Mouse (Mus musculus) midbrain, postnatal 0 days (tissue): ENCODE measurements around the gene Umps. TPM values are rescaled to one million over a fixed set of nuclear protein-coding genes. Genes with fewer than 3 reads are reported as not detected.

Experiments
- ATAC-seq: fragments of 200-750 bp; cut with Nextera tagmentation; 2 replicates; pipeline ENCODE4 v1.8.0; 2017; ENCODE audit warnings: moderate number of reproducible peaks, mild to moderate bottlenecking, moderate TSS enrichment, moderate library complexity; ENCODE audit not compliant: low FRiP score
- DNase-seq: peaks from one replicate; pipeline ENCODE4 v3.0.0-alpha.2; 2015; ENCODE audit warnings: low spot score
- H3K27ac ChIP-seq: fragments of 300-500 bp; sonication (generic); 2 replicates; pipeline ENCODE4 v1.5.1; 2014; ENCODE audit warnings: low read depth, mild to moderate bottlenecking, low read length, mixed read lengths
- H3K27me3 ChIP-seq: fragments of 300-500 bp; sonication (generic); 2 replicates; pipeline ENCODE4 v1.6.1; 2014; ENCODE audit warnings: low read length, control low read depth, mixed read lengths; ENCODE audit not compliant: insufficient read depth
- H3K36me3 ChIP-seq: fragments of 300-500 bp; sonication (generic); 2 replicates; pipeline ENCODE4 v1.6.1; 2014; ENCODE audit warnings: low read length, control low read depth, mixed read lengths; ENCODE audit not compliant: insufficient read depth
- H3K4me1 ChIP-seq: fragments of 300-500 bp; sonication (generic); 2 replicates; pipeline ENCODE4 v1.6.1; 2014; ENCODE audit warnings: mild to moderate bottlenecking, control low read depth, antibody characterized with exemption, low read length, mixed read lengths; ENCODE audit not compliant: insufficient read depth
- H3K4me2 ChIP-seq: fragments of 300-500 bp; sonication (generic); 2 replicates; pipeline ENCODE4 v1.6.1; 2014; ENCODE audit warnings: low read depth, mild to moderate bottlenecking, low read length, mixed read lengths; ENCODE audit not compliant: poor library complexity, severe bottlenecking
- H3K4me3 ChIP-seq: fragments of 300-500 bp; sonication (generic); 2 replicates; pipeline ENCODE4 v1.5.1; 2014; ENCODE audit warnings: low read depth, mild to moderate bottlenecking, low read length, moderate library complexity
- H3K9ac ChIP-seq: fragments of 300-500 bp; sonication (generic); replicated peaks from 2 replicates; pipeline ENCODE4 v1.6.1; 2014; ENCODE audit warnings: mild to moderate bottlenecking, low read length, moderate library complexity, mixed read lengths; ENCODE audit not compliant: poor library complexity, severe bottlenecking
- H3K9me3 ChIP-seq: fragments of 300-500 bp; sonication (generic); 2 replicates; pipeline ENCODE4 v1.6.1; 2016; ENCODE audit warnings: low read length, control low read depth
- CTCF ChIP-seq: IDR thresholded peaks from 2 replicates; pipeline ENCODE4 v1.5.1; 2016; ENCODE audit warnings: antibody characterized with exemption, mild to moderate bottlenecking
- WGBS: fragments of 180-500 bp; shearing (Covaris S2); extraction: QIAGEN DNeasy Blood & Tissue Kit; methylation state at CpG from one replicate; pipeline ENCODE4 v1.1.7; 2014; 5-methylcytosine and 5-hydroxymethylcytosine counted together
- polyA plus RNA-seq: library from polyadenylated mRNA; unstranded; fragments of >200 nt; fragmentation: Nextera tagmentation; extraction: Ambion mirVana; gene quantifications from 2 replicates; pipeline ENCODE4 v1.2.1, GENCODE M21; 2015
- total RNA-seq: library from RNA; depleted of rRNA; stranded (reverse); fragments of >200 nt; gene quantifications from 2 replicates; pipeline ENCODE4 v1.2.3, GENCODE M21; 2014

Gene Umps
- total and polyA plus RNA-seq, 2 experiments from 2014 or later = 18.4 to 22.2 TPM

GRCm38 (mm10) chr16:33944126-33944525 lies 22.7 kb downstream of the Umps start:
- Histone ChIP-seq H3K36me3 (no peaks in the 10 kb centered on the region), H3K27ac (no peak overlapping the region), H3K9me3 (no peaks in the 10 kb centered on the region), H3K4me2 (no peak overlapping the region), H3K27me3 (no peaks in the 10 kb centered on the region), H3K4me1 (peaks cover 8% of the 10 kb centered on the region; the same call in 1 of the 2 replicates), H3K4me3 (no peak overlapping the region), H3K9ac (no peak overlapping the region)
- ATAC-seq (no peak), DNase-seq (no peak)
- 64% methylated on average over 4 of the region's 4 CpGs for WGBS
- TF ChIP-seq CTCF = no peak

DNA sequence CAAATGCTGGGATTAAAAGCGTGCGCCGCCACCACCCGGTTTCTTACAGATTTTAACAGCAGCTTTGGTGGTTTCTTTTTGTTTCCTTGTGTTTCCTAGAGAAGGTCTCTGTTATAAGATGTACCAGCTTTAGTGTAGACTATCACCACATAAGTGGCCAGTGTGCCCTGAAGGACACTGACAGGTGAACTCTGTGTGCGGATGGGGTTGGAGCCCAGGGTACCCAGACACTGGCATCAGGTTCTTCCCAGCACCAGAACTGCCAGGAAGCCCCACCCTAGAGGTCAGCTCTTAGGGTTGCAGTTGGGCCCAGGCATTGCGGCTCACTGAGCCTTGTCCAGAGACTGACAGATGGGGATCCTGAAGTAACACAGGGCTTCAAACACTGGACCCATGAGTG lies 23.4 kb downstream of the Umps start:
- H3K9me3 ChIP-seq = no peaks in the 10 kb centered on the region
- H3K36me3 ChIP-seq = no peaks in the 10 kb centered on the region
- 95% methylated on average over 6 of the region's 6 CpGs for WGBS
- ATAC-seq (no peak), DNase-seq (no peak)
- no peak overlapping the region for H3K27ac ChIP-seq
- peaks cover 8% of the 10 kb centered on the region; the same call in 1 of the 2 replicates for H3K4me1 ChIP-seq
- TF ChIP-seq CTCF = no peak
- H3K27me3 ChIP-seq = no peaks in the 10 kb centered on the region
- no peak overlapping the region for H3K9ac ChIP-seq
- H3K4me3 ChIP-seq = no peak overlapping the region
- no peak overlapping the region for H3K4me2 ChIP-seq

DNA sequence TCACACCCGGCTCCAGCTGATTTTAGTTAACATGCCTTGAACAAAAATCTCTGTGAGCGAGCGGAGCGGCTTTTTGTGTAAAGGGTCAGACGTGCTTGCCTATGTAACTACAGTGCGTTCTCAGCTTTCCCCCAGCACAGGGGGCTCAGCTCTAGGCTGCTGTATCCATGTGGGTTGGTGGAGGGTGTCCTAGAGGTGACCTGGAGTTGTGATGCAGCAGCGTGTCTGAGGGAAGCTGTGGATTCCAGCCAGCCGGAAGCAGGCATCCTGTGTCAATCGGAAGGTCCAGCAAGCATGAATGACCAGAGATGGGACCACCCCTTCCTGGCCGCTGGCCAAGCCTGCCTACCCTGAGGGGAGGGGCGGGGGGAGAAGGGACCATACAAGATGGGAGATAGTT lies 24.5 kb downstream of the Umps start:
- Histone ChIP-seq H3K9me3 (no peaks in the 10 kb centered on the region), H3K4me1 (peaks cover 8% of the 10 kb centered on the region; the same call in 1 of the 2 replicates), H3K9ac (no peak overlapping the region), H3K27ac (no peak overlapping the region), H3K4me3 (no peak overlapping the region), H3K4me2 (no peak overlapping the region), H3K27me3 (no peaks in the 10 kb centered on the region), H3K36me3 (no peaks in the 10 kb centered on the region)
- DNase-seq (no peak), ATAC-seq (no peak)
- WGBS = 68% methylated on average over 11 of the region's 11 CpGs
- TF ChIP-seq CTCF = no peak

DNA sequence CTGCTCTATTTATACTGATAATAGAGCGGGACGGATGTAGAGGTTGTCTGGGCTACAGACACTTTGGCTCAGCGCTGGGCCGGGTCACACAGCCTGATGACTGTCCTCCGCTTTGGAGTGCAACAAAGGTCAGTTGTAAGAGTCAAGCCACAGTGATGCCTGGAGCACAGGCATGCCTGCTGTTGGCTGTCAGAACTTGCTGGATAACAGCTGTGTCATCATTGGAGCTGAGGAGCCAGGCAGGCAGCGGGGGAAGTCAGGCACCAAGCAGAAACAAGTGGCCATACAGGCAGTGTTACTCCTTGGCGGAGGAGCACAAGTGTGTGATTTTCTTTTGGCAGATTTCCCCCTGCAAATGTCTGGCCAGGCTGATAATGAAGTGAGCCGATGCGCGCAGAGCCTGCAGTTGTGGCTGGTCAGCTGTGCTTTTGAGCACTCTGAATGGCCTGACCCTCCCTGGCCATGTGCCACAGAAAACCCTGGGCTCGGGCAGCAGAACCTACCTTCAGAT lies 25.5 kb downstream of the Umps start:
- DNase-seq (peak; percentile 80), ATAC-seq (peak; percentile 50; the same call in 1 of the 2 replicates)
- Histone ChIP-seq H3K36me3 (no peaks in the 10 kb centered on the region), H3K27me3 (no peaks in the 10 kb centered on the region), H3K9ac (no peak overlapping the region), H3K4me2 (no peak overlapping the region), H3K4me1 (peaks cover 8% of the 10 kb centered on the region; the same call in 1 of the 2 replicates), H3K27ac (peak overlapping the region; percentile 26; the same call in 1 of the 2 replicates), H3K4me3 (no peak overlapping the region), H3K9me3 (no peaks in the 10 kb centered on the region)
- 48% methylated on average over 11 of the region's 11 CpGs for WGBS
- TF ChIP-seq CTCF = no peak

DNA sequence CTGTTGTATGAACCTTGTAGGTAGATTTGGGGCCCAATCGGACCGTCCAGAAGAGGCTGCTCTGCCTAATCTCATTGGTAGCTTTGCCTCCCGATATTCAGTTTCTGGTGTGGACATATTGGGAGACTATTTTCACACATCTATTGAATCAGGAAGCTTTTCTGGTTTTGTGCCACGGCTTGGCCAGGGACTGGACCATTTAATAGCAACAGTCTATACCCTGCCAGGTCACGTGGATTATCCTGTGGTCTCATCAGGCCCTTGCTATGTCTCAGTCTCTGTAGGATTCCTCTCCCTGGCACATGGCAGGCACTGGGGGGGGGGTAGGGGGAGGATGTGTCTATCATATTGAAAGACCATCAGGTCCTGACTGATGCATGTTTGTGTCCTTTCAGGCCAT lies 26.7 kb downstream of the Umps start:
- H3K27ac ChIP-seq = no peak overlapping the region
- no peak for TF ChIP-seq CTCF
- no peak for DNase-seq
- no peaks in the 10 kb centered on the region for H3K9me3 ChIP-seq
- H3K4me1 ChIP-seq = peaks cover 8% of the 10 kb centered on the region; the same call in 1 of the 2 replicates
- H3K4me2 ChIP-seq = no peak overlapping the region
- no peak overlapping the region for H3K9ac ChIP-seq
- H3K27me3 ChIP-seq = no peaks in the 10 kb centered on the region
- H3K4me3 ChIP-seq = no peak overlapping the region
- no peak for ATAC-seq
- WGBS = 82% methylated on average over 5 of the region's 5 CpGs
- no peaks in the 10 kb centered on the region for H3K36me3 ChIP-seq

DNA sequence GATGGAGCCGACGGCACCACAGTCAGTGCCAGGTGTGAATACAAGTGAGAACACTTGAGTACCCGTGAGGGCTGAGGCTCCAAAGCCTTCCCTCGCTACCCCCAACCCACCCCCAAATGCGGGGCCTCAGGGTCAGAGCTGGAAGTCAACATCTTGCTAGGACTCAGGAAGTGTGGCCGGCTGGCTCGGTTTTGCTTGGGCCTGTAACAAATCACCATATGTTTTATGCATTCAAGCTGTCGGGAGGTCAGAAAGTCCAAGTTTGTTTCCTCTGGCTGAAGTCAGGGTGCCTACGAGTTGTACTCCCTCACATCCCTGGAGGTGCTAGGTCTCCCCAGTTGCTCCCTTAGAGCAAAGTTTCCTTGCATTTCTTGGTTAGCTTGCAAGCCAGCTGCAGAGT lies 27.2 kb downstream of the Umps start:
- no peak overlapping the region for H3K27ac ChIP-seq
- H3K4me1 ChIP-seq = peaks cover 8% of the 10 kb centered on the region; the same call in 1 of the 2 replicates
- no peaks in the 10 kb centered on the region for H3K9me3 ChIP-seq
- H3K4me3 ChIP-seq = no peak overlapping the region
- H3K27me3 ChIP-seq = no peaks in the 10 kb centered on the region
- ATAC-seq (no peak), DNase-seq (no peak)
- H3K4me2 ChIP-seq = no peak overlapping the region
- no peak for TF ChIP-seq CTCF
- no peak overlapping the region for H3K9ac ChIP-seq
- H3K36me3 ChIP-seq = no peaks in the 10 kb centered on the region
- WGBS = 77% methylated on average over 9 of the region's 9 CpGs
